Mouse (Mus musculus): ENCODE results near the gene Slc5a11. TPM values are rescaled to one million over a fixed set of nuclear protein-coding genes. Genes with fewer than 3 reads are reported as not detected.

Gene Slc5a11
- total and polyA plus RNA-seq, 2 experiments from 2014 or later: 0.20 to 0.82 TPM

DNA sequence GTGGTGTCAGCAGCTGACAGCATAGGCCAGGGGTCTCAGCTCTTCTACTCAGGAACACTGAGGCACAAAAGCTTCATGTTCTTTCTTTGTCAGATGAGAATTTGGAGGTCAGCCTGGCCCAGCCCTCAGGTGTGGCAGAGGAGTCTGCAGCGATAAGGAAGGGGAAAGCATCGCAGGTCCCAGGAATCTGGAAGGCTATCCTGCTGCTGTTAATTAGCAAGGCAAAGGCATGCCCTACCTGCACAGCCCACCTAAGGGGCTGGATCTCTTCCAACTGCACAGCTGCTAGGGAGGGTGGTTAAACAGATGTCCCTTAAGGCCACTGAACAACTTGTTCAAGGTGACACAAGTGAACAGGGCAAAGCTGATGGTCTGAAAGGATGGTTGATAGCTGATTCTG lies 558 bp downstream of the Slc5a11 start:
- no peak overlapping the region for H3K4me3 ChIP-seq (ENCODE audit: low read depth, low read length)
- DNase-seq (ENCODE audit: low spot score): no peak
- no peak overlapping the region for H3K9ac ChIP-seq (replicated peaks; ENCODE audit: low read length, poor library complexity, severe bottlenecking)
- ATAC-seq (ENCODE audit: low FRiP score): no peak
- no peaks in the 10 kb centered on the region for H3K27me3 ChIP-seq (ENCODE audit: insufficient read depth, low read length)
- H3K9me3 ChIP-seq (ENCODE audit: low read length): no peaks in the 10 kb centered on the region
- H3K4me2 ChIP-seq (ENCODE audit: low read depth, low read length, poor library complexity, severe bottlenecking): no peak overlapping the region
- no peak overlapping the region for H3K27ac ChIP-seq (ENCODE audit: low read depth, low read length)
- H3K4me1 ChIP-seq (ENCODE audit: insufficient read depth, low read length): no peaks in the 10 kb centered on the region
- WGBS: 66% methylated on average over 2 of the region's 2 CpGs
- no peak for TF ChIP-seq CTCF (IDR thresholded peaks at IDR 0.05)
- no peaks in the 10 kb centered on the region for H3K36me3 ChIP-seq (ENCODE audit: insufficient read depth, low read length)

DNA sequence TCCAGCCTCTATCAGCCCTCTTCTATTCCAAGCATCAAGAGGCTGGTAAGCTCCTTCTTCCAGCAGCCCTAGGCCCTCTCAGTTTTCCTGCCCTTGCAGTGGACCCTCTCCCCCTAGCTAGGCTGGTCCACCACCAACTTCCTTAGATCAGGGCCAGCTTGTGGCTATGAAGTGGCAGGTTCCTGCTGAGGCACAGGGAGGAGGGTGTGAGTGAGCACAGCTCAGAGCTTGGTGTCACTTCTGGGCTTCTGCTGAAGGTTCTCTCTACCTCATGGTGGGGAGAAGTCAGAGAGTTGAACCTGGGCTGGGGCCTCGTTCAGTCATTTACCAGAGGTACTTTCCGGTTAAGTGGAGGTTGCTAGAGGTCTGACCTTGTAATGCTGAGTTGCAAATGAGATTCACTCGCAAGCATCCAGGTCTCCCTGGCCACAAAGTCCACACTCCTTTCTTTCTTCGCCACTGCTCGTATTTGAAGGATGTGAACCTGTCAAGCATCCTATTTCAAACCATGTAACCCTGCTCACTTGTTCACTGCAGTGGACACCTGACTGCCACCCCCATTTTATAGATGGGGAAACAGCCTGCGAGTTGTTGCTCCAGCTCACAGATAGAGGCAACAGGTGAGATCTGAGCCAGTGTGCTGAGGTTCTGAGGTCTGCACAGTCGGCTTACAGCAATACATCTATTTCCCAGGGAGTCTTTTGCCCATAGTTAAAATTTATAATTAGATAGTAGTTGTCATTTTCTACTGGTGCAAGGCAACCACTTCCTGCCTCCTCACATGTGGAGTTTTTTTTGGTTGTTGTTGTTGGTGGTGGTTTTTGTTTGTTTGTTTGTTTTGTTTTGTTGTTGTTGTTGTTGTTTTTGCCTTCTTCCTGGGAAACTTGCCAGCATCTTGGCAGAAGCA lies 3.1 kb downstream of the Slc5a11 start:
- no peak overlapping the region for H3K4me3 ChIP-seq (ENCODE audit: low read depth, low read length)
- WGBS: 76% methylated on average over 7 of the region's 7 CpGs
- no peaks in the 10 kb centered on the region for H3K9me3 ChIP-seq (ENCODE audit: low read length)
- no peak overlapping the region for H3K27ac ChIP-seq (ENCODE audit: low read depth, low read length)
- DNase-seq (ENCODE audit: low spot score) (no peak), ATAC-seq (ENCODE audit: low FRiP score) (no peak)
- no peaks in the 10 kb centered on the region for H3K36me3 ChIP-seq (ENCODE audit: insufficient read depth, low read length)
- no peaks in the 10 kb centered on the region for H3K27me3 ChIP-seq (ENCODE audit: insufficient read depth, low read length)
- no peak for TF ChIP-seq CTCF (IDR thresholded peaks at IDR 0.05)
- H3K9ac ChIP-seq (replicated peaks; ENCODE audit: low read length, poor library complexity, severe bottlenecking): no peak overlapping the region
- no peaks in the 10 kb centered on the region for H3K4me1 ChIP-seq (ENCODE audit: insufficient read depth, low read length)
- H3K4me2 ChIP-seq (ENCODE audit: low read depth, low read length, poor library complexity, severe bottlenecking): no peak overlapping the region

DNA sequence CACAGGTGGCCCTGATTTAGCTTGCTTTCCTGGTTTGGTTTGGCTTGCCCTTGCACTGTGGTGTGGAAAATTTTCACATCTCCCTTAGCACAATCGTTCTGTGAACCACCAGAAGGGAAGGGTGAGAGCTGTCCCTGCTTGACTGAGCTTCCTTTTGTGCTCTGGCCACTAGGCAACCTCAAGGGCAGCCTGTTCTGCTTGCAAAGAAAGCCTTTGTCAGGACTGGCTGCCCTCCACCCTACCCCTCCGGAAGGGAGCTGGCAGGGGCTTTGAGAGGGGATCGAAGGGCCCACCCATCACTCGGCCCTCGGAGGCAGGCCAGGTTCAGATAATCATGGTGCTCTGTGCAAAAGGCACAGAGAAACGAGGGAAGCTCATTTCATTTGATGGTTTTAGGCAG lies 4.0 kb downstream of the Slc5a11 start:
- no peak overlapping the region for H3K9ac ChIP-seq (replicated peaks; ENCODE audit: low read length, poor library complexity, severe bottlenecking)
- no peak for TF ChIP-seq CTCF (IDR thresholded peaks at IDR 0.05)
- ATAC-seq (ENCODE audit: low FRiP score) (peak; percentile 74; the same call in 1 of the 2 replicates), DNase-seq (ENCODE audit: low spot score) (peak; percentile 58)
- H3K27ac ChIP-seq (ENCODE audit: low read depth, low read length): no peak overlapping the region; the same call in 1 of the 2 replicates
- H3K36me3 ChIP-seq (ENCODE audit: insufficient read depth, low read length): no peaks in the 10 kb centered on the region
- no peaks in the 10 kb centered on the region for H3K9me3 ChIP-seq (ENCODE audit: low read length)
- H3K4me1 ChIP-seq (ENCODE audit: insufficient read depth, low read length): no peaks in the 10 kb centered on the region
- no peaks in the 10 kb centered on the region for H3K27me3 ChIP-seq (ENCODE audit: insufficient read depth, low read length)
- H3K4me3 ChIP-seq (ENCODE audit: low read depth, low read length): no peak overlapping the region
- H3K4me2 ChIP-seq (ENCODE audit: low read depth, low read length, poor library complexity, severe bottlenecking): no peak overlapping the region
- WGBS: 13% methylated on average over 6 of the region's 6 CpGs

DNA sequence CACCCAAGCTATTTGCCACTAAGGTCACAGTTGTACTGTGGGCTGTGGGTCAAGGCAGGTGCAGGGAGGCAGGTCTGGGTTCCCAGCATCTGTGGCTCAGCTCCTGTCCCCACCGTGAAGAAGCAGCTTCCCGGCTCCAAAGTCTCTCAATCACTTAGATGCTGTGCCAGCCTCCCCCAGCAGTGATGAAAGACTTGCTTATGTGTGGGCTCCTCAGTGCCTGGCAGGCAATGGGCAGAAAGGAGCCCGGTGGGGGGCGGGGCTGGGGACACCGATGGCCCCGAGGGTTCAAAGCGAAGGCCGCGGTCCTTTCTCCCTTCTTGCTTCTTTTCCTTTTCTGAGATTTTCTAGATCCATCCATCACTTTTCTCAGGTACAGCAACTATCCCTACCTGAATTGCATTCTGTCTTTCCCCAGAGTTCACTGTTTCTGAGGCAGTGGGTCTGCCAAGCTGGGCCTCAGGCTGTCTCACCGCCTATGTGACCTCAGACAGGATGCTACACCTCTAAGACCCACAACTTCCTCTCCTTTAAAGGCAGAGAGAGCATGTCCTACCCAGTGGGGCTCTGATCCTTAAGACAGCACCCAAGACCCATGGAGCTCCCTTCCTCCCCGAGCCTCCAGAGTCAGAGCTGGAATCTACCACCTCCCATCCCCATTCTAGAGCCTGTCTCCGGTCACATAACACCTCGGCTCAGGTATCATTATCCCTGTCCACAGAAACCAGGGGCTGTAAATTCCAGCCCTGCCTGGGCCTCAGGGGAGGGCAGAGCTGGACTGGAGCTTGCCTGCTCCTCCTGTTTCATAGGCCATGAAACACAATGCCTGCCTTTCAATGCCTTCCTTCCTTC lies 5.4 kb downstream of the Slc5a11 start:
- Histone ChIP-seq H3K36me3 (ENCODE audit: insufficient read depth, low read length) (no peaks in the 10 kb centered on the region), H3K27ac (ENCODE audit: low read depth, low read length) (no peak overlapping the region), H3K9ac (replicated peaks; ENCODE audit: low read length, poor library complexity, severe bottlenecking) (no peak overlapping the region), H3K9me3 (ENCODE audit: low read length) (no peaks in the 10 kb centered on the region), H3K4me2 (ENCODE audit: low read depth, low read length, poor library complexity, severe bottlenecking) (no peak overlapping the region), H3K4me3 (ENCODE audit: low read depth, low read length) (no peak overlapping the region), H3K27me3 (ENCODE audit: insufficient read depth, low read length) (no peaks in the 10 kb centered on the region), H3K4me1 (ENCODE audit: insufficient read depth, low read length) (no peaks in the 10 kb centered on the region)
- no peak for DNase-seq (ENCODE audit: low spot score)
- TF ChIP-seq CTCF (IDR thresholded peaks at IDR 0.05): no peak
- ATAC-seq (ENCODE audit: low FRiP score): no peak
- 76% methylated on average over 13 of the region's 13 CpGs for WGBS

DNA sequence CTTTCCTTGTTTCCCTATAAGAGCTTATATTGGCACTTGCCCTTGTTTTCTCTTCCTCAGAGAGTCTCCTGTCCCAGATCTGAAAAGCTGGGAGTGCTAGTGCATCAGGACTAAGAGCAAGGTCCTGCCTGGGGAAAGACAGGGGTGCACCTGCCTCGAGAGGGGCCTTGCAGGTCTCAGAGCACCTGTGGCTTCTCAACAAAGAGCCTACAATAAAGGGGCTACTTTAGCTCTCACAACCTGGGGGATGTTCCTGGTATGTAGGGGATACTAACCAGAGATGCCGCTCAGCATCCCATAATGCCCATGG lies 6.0 kb downstream of the Slc5a11 start:
- no peak for DNase-seq (ENCODE audit: low spot score)
- no peaks in the 10 kb centered on the region for H3K9me3 ChIP-seq (ENCODE audit: low read length)
- no peaks in the 10 kb centered on the region for H3K4me1 ChIP-seq (ENCODE audit: insufficient read depth, low read length)
- H3K4me3 ChIP-seq (ENCODE audit: low read depth, low read length): no peak overlapping the region
- WGBS: 79% methylated on average over 2 of the region's 2 CpGs
- H3K27ac ChIP-seq (ENCODE audit: low read depth, low read length): no peak overlapping the region
- ATAC-seq (ENCODE audit: low FRiP score): no peak
- H3K27me3 ChIP-seq (ENCODE audit: insufficient read depth, low read length): no peaks in the 10 kb centered on the region
- TF ChIP-seq CTCF (IDR thresholded peaks at IDR 0.05): no peak
- no peak overlapping the region for H3K4me2 ChIP-seq (ENCODE audit: low read depth, low read length, poor library complexity, severe bottlenecking)
- no peak overlapping the region for H3K9ac ChIP-seq (replicated peaks; ENCODE audit: low read length, poor library complexity, severe bottlenecking)
- H3K36me3 ChIP-seq (ENCODE audit: insufficient read depth, low read length): no peaks in the 10 kb centered on the region

DNA sequence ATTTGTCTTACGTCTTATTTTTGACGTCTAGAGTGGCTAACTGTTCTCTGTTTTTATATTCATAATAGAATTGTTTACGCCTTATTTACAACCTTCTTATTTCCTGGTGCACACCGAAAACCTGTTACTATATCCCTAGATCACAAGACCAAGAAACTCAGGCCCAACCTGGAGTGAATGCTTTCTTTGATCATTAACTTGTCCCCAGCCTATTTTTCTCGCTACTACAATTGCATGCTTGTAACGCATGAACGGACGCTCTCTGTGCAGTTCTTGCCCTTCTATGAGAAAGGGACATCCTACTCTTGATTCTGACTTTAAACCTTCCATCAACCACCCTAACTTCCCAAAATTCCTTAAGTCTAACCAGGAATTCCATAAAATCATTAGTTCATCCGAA lies 9.5 kb downstream of the Slc5a11 start:
- Histone ChIP-seq H3K27me3 (ENCODE audit: insufficient read depth, low read length) (no peaks in the 10 kb centered on the region), H3K36me3 (ENCODE audit: insufficient read depth, low read length) (no peaks in the 10 kb centered on the region), H3K4me3 (ENCODE audit: low read depth, low read length) (no peak overlapping the region), H3K27ac (ENCODE audit: low read depth, low read length) (no peak overlapping the region), H3K4me2 (ENCODE audit: low read depth, low read length, poor library complexity, severe bottlenecking) (no peak overlapping the region), H3K4me1 (ENCODE audit: insufficient read depth, low read length) (no peaks in the 10 kb centered on the region), H3K9me3 (ENCODE audit: low read length) (no peaks in the 10 kb centered on the region), H3K9ac (replicated peaks; ENCODE audit: low read length, poor library complexity, severe bottlenecking) (no peak overlapping the region)
- no peak for ATAC-seq (ENCODE audit: low FRiP score)
- TF ChIP-seq CTCF (IDR thresholded peaks at IDR 0.05): no peak
- no peak for DNase-seq (ENCODE audit: low spot score)
- 78% methylated on average over 9 of the region's 9 CpGs for WGBS

Data from midbrain, postnatal 0 days (tissue).